Mouse (Mus musculus) cerebellum, adult 2 months (tissue): Measurements from ENCODE around the gene Ferd3l. TPM values are rescaled to one million over a fixed set of nuclear protein-coding genes. Genes with fewer than 3 reads are reported as not detected.

ENCODE experiments used
- DNase-seq, 2 experiments: peaks; one replicate each; pipeline ENCODE4 v3.0.0; 2021
- H3K27ac ChIP-seq: fragments of 200-500 bp; 2 replicates; pipeline ENCODE4 v1.5.1; 2012; ENCODE audit warnings: low read length, control low read depth, inconsistent platforms; ENCODE audit not compliant: insufficient read depth
- H3K27me3 ChIP-seq: fragments of 200-500 bp; 2 replicates; pipeline ENCODE4 v1.6.1; 2012; ENCODE audit warnings: inconsistent platforms, mild to moderate bottlenecking, low read length, moderate library complexity; ENCODE audit not compliant: control insufficient read depth, insufficient read depth
- H3K4me1 ChIP-seq: fragments of 200-500 bp; 2 replicates; pipeline ENCODE4 v1.6.1; 2011; ENCODE audit warnings: low read length; ENCODE audit not compliant: control insufficient read depth, insufficient read depth
- H3K4me3 ChIP-seq: fragments of 200-500 bp; replicated peaks from 2 replicates; pipeline ENCODE3; 2011; ENCODE audit warnings: mild to moderate bottlenecking, low read depth, low read length, control low read depth; ENCODE audit not compliant: insufficient read depth
- CTCF ChIP-seq: fragments of 200-500 bp; IDR thresholded peaks from 2 replicates; pipeline ENCODE4 v1.5.1; 2011; ENCODE audit warnings: low read depth, mild to moderate bottlenecking, control low read depth, low read length, moderate library complexity, borderline replicate concordance; ENCODE audit not compliant: insufficient read depth
- POLR2A ChIP-seq: fragments of 200-500 bp; IDR thresholded peaks from 2 replicates; pipeline ENCODE4 v1.6.1; 2011; ENCODE audit warnings: low read length, control low read depth, borderline replicate concordance; ENCODE audit not compliant: insufficient read depth
- WGBS: fragments of 180-500 bp; shearing (Covaris S2); methylation state at CpG from one replicate; pipeline ENCODE4 v1.1.7; 2018; 5-methylcytosine and 5-hydroxymethylcytosine counted together
- polyA plus RNA-seq: library from polyadenylated mRNA; depleted of rRNA; stranded (reverse); fragments of >200 nt; gene quantifications from 2 replicates; pipeline ENCODE4 v1.2.3, GENCODE M21; 2012

The Ferd3l gene
- polyA plus RNA-seq, 1 experiment, result not detected

GRCm38 (mm10) chr12:33955606-33956295 is 27.5 kb downstream of the Ferd3l start:
- TF ChIP-seq POLR2A, result no peak
- Histone ChIP-seq H3K4me3 (no peak overlapping the region), H3K4me1 (no peaks in the 10 kb centered on the region), H3K27me3 (peaks cover 9% of the 10 kb centered on the region; the same call in 1 of the 2 replicates), H3K27ac (no peak overlapping the region)
- no peak for DNase-seq
- WGBS, result 4% methylated on average over 28 of the region's 28 CpGs

- TF ChIP-seq POLR2A, result no peak
- TF ChIP-seq CTCF, result no peak
- no peaks in the 10 kb centered on the region for H3K4me1 ChIP-seq
- H3K4me3 ChIP-seq, result no peak overlapping the region
- DNase-seq, result no peak
- WGBS, result 2% methylated on average over 43 of the region's 43 CpGs
- H3K27ac ChIP-seq, result no peak overlapping the region
- peaks cover 9% of the 10 kb centered on the region; the same call in 1 of the 2 replicates for H3K27me3 ChIP-seq
Measured at GRCm38 (mm10) chr12:33956576-33957399, 28.6 kb downstream of the Ferd3l start.

- no peak for DNase-seq
- Histone ChIP-seq H3K4me1 (no peaks in the 10 kb centered on the region), H3K27ac (no peak within 1 kb of the TSS), H3K27me3 (peaks cover 9% of the 10 kb centered on the region; the same call in 1 of the 2 replicates), H3K4me3 (peak within 1 kb of the TSS; percentile 40)
- 2% methylated on average over 100 of the region's 105 CpGs for WGBS
- TF ChIP-seq CTCF, result no peak
- no peak for TF ChIP-seq POLR2A
Measured at GRCm38 (mm10) chr12:33957400-33958240, 29.4 kb downstream of the Ferd3l start, which contains the start of gene Twist1. Gene Twist1 (plus strand): TSS chr12:33957671.

GRCm38 (mm10) chr12:33958241-33959194 is 30.3 kb downstream of the Ferd3l start:
- no peak for TF ChIP-seq POLR2A
- no peak for TF ChIP-seq CTCF
- WGBS, result 2% methylated on average over 56 of the region's 56 CpGs
- Histone ChIP-seq H3K27me3 (peaks cover 9% of the 10 kb centered on the region; the same call in 1 of the 2 replicates), H3K27ac (no peak overlapping the region), H3K4me1 (no peaks in the 10 kb centered on the region), H3K4me3 (peak overlapping the region; percentile 40)
- no peak for DNase-seq

GRCm38 (mm10) chr12:33959206-33959605 is 31.0 kb downstream of the Ferd3l start:
- Histone ChIP-seq H3K4me1 (no peaks in the 10 kb centered on the region), H3K27ac (no peak overlapping the region), H3K27me3 (peaks cover 13% of the 10 kb centered on the region; the same call in 1 of the 2 replicates), H3K4me3 (no peak overlapping the region)
- no peak for DNase-seq
- TF ChIP-seq POLR2A (no peak), CTCF (no peak)
- WGBS, result 6% methylated on average over 6 of the region's 6 CpGs

GRCm38 (mm10) chr12:33959846-33960245 is 31.6 kb downstream of the Ferd3l start:
- DNase-seq, result no peak
- Histone ChIP-seq H3K4me1 (no peaks in the 10 kb centered on the region), H3K27me3 (peaks cover 15% of the 10 kb centered on the region; the same call in 1 of the 2 replicates), H3K4me3 (no peak overlapping the region), H3K27ac (no peak overlapping the region)
- TF ChIP-seq CTCF (no peak), POLR2A (no peak)
- WGBS, result 6% methylated on average over 3 of the region's 3 CpGs
